Mouse (Mus musculus): ENCODE data around the gene Nipbl.
"Not testable (repeated sequence)": the region's sequence is repeated elsewhere in the genome, so short reads cannot be mapped to it uniquely, and the experiment has no call there.

The Nipbl gene

GRCm38 (mm10) chr15:8305474-8305873 lies 138.8 kb downstream of the Nipbl start:
- DNase-seq (ENCODE audit: extremely low read depth, low read depth, low spot score), result no peak

DNA sequence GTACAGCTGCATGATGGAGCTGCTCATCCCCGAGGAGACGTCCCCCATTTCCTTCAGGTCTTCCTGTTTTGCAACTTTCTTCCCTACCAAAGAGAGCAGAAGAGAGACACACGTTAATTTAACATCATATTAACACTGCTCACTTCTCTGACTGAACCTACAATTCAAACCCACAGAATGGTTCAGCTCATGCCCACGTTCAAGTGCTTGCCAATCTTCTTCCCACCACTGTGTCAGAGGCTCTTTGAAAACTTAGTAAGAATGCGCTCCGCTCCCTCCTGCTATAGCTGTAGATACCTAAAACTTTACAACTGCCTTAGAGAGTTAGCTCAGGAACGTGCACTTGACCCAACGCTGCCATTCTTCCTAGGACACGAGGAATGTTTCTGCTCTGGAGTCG lies 141.3 kb downstream of the Nipbl start:
- no peak for DNase-seq (ENCODE audit: extremely low read depth, low read depth, low spot score)

DNA sequence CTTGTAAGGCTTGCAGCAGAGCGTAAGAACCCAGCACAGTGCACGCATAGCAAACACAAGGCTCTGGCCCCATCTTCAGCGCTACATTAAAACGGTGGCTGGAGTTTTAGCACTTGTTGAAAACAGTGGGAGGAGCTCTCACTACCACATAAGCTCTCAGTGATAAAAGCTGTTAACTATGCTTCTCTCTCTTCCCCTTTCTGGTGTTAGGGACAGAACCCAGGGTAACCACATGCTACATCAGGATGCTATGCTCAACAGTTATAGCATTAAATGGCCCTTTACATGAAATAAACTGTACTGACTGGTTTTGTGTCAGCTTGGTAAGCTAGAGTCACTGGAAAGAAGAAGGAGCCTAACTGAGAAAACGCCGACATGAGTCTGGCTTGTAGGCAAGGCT lies 150.1 kb downstream of the Nipbl start:
- DNase-seq (ENCODE audit: extremely low read depth, low read depth, low spot score), result no peak

DNA sequence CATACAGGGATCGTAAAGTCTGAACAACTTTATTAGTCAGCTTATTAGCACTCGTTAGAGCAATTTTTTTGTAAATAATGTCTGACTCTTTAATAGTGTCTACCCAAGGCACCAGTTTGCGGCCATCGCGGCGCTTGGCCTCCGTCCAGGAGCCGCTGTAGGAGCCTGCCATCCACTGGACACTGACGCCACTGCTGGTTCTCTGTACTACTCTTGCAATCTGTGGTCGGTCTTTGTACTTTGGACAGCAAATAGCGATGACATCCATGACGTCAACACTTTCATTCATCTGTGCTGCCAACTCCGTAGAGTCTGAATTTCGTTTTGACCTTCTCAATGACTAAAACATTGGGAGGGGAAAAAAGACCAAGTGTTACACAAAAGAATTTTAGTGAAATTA lies 153.0 kb downstream of the Nipbl start:
- no peak for DNase-seq (ENCODE audit: extremely low read depth, low read depth, low spot score)

DNA sequence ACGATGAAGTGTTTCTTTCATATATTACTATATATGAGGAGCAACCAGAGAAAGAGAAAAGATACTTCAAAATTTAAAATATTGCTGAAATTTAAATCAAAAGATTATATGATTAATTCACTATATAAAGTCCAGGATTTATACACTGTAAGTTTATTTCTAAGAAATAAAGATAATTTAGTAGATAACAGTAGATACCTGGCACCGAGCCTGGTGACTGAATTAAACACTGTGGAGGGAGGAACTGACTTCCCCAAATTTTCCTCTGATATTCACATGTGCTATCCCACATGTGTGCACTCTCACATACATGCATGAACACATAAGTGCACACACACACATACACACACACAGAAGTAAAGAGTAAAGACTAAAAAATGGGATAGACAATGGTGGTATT lies 162.1 kb downstream of the Nipbl start:
- DNase-seq (ENCODE audit: extremely low read depth, low read depth, low spot score), result no peak

DNA sequence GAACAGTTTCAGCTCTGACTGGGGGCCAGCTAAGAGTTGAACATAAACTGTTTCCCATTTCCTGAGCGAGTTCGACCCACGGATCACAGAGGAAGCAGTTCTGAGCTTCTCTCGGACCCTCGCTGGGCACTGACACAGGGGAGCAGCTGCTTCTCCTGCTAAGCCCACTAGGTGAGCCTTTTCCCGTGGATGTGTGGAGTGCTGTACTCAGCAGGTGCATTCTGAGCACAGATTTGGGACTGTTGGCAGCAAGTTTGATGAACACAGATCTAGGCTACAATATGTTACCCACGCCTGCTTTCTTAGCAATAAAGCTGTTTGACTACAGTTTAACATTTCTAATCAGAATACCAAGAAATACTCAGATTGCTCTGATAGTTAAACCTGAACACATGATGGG lies 162.6 kb downstream of the Nipbl start:
- DNase-seq (ENCODE audit: extremely low read depth, low read depth, low spot score), result no peak

DNA sequence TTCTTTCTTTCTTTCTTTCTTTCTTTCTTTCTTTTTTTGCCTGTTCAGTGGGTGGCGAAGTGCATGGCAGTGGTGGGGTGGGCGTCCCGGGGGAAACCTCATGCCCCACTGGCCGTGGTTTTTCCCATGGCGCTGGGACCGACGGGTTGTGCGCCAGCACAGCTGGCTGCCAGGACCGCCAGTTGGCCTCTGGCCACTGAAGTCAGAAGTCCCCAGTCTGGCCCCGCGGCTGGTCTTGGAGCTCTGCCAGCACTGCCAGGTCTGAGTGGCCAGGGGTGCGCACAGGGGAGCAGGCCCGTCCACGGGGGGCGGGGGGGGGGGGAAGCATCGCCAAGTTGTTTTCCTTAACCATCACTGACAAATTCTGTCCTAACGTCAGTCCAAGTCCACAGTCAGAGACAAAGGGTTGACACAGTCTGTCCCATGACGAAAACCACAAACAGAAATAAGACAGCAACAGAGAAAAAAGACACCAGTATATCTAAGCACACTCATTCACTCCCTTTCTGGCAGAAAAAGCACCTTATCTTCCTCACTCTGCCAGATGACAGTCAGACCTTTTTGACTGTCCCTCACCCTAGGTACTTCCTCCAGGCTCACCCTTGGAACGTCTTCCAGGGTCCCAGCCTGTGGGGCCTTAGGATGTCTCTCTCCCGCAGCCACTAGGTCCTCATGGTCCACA lies 164.2 kb downstream of the Nipbl start:
- DNase-seq (ENCODE audit: extremely low read depth, low read depth, low spot score), result no peak

- no peak for DNase-seq (ENCODE audit: extremely low read depth, low read depth, low spot score)
These were observed 164.9 kb downstream of the Nipbl start for GRCm38 (mm10) chr15:8279320-8279779.

GRCm38 (mm10) chr15:8277916-8278315 lies 166.3 kb downstream of the Nipbl start:
- DNase-seq (ENCODE audit: extremely low read depth, low read depth, low spot score), result not testable (repeated sequence)

GRCm38 (mm10) chr15:8271952-8272351 lies 172.3 kb downstream of the Nipbl start:
- DNase-seq (ENCODE audit: extremely low read depth, low read depth, low spot score), result no peak

GRCm38 (mm10) chr15:8268231-8268630 lies 176.0 kb downstream of the Nipbl start:
- no peak for DNase-seq (ENCODE audit: extremely low read depth, low read depth, low spot score)

DNA sequence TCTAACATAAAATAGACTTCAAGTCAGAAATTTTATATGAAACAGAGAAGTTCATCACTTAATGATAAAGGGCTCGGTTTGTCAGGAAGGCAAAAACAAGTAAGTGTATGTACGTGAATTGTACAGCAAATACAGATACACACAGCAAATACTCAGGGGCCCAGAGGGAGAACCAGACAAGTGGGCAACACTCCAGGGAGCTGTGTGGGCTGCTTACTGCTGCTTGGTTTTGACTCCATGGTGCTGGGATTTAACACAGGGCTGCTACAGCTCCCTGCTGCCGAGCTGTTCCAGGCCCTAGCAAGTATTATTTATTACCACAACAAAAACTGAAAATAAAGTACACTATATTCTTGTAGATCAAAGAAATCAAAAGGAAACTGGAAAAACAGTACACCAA lies 177.1 kb downstream of the Nipbl start:
- DNase-seq (ENCODE audit: extremely low read depth, low read depth, low spot score), result no peak

DNA sequence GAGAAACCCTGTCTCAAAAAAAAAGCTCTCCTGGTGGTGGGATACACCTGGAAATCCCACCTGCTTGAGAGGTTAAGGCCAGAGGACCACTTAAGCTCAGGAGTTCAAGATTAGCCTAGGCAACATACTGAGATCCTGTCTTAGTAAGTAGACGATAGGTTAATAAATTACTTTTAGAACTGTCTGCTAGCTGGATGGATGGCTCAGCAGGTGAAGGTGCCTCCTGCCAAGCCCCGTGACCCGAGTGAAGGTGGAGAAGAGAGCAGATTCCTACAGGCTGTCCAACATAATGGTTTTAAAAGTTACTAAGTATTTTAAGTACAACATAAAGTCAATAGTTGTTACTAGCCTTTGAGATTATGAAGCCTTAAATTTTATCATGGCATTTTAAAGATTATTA lies 178.3 kb downstream of the Nipbl start:
- DNase-seq (ENCODE audit: extremely low read depth, low read depth, low spot score), result no peak

Data from fat pad, adult 2 months (tissue).